Mouse (Mus musculus) kidney, adult 2 months (tissue): Measurements from ENCODE around the gene Pde4d.

Experiments used
- CTCF ChIP-seq: fragments of 200-500 bp; conservative IDR thresholded peaks from 2 replicates; pipeline ENCODE4 v1.5.1; 2011; ENCODE audit warnings: low read depth, mild to moderate bottlenecking, control low read depth, low read length, moderate library complexity, mixed read lengths; ENCODE audit not compliant: insufficient read depth, insufficient read length
- POLR2A ChIP-seq: fragments of 200-500 bp; IDR thresholded peaks from one replicate; pipeline ENCODE4 v1.6.1; 2011; ENCODE audit warnings: low read depth, low read length, control low read depth

GRCm38 (mm10) chr13:109840251-109840650, 1390.5 kb downstream of the Pde4d start:
- TF ChIP-seq CTCF, result no peak
- TF ChIP-seq POLR2A, result no peak
